Mouse (Mus musculus) retina, postnatal 1 day (tissue): ENCODE data around the gene Krtap19-4.

ENCODE experiments used
- DNase-seq: peaks from one replicate; pipeline ENCODE4 v3.0.0-alpha.2; 2012

Gene Krtap19-4

DNA sequence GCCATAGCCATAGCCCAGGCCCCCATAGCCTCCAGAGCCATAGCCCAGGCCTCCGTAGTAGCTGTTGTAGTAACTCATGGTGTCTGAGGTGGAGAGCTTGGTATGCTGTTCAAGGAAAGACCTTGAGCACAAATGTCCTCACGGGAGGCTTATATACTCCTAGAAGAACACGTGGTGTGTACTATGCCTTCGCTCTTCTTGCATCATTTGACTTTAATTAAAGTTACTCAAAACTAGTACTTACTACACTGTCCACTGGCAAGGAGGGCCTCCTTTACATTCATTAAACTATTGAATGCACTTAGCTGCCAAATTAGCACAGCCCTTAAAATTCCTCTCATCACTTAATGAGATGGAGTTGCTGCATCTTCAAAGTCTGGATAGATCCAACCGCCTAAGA is at the start of gene Krtap19-4:
Krtap19-4 (minus strand) TSS at position 101 of the 400 bp plus-strand sequence.
- DNase-seq: no peak

GRCm38 (mm10) chr16:88932165-88932564 is 47.3 kb upstream of the Krtap19-4 start, which contains the start of gene Krtap19-9b:
Krtap19-9b (minus strand) TSS chr16:88932265.
- no peak for DNase-seq

DNA sequence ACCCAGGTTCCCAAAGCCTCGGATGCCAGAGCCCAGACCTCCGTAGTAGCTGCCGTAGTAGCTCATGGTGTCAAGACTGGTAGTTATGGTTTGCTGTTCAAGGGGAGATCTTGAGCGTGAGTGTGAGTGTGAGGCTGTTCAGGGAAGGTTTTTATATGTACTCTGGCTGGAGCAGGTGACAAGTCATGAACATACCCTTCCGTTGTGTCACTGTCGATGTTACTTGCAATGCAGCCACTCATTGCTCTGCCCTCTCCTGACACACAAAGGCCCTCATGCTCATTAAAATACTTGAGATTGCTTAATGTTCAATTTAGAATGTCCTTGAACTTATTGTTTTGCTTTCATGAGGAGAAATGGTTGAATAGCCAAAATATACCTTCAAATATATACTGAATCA is 11.5 kb upstream of the Krtap19-4 start, which contains the start of gene Krtap19-5:
Krtap19-5 (minus strand) TSS at position 101 of the 400 bp plus-strand sequence.
- DNase-seq: no peak

- no peak for DNase-seq
Observed at GRCm38 (mm10) chr16:88886870-88887269, 2.0 kb upstream of the Krtap19-4 start.

GRCm38 (mm10) chr16:88877938-88878337 is 7.0 kb downstream of the Krtap19-4 start, which contains the start of gene Krtap19-3:
Krtap19-3 (minus strand) TSS chr16:88878038.
- DNase-seq: no peak

GRCm38 (mm10) chr16:88874169-88874568 is 10.7 kb downstream of the Krtap19-4 start, which contains the start of gene Krtap19-2:
Krtap19-2 (minus strand) TSS chr16:88874269.
- no peak for DNase-seq

DNA sequence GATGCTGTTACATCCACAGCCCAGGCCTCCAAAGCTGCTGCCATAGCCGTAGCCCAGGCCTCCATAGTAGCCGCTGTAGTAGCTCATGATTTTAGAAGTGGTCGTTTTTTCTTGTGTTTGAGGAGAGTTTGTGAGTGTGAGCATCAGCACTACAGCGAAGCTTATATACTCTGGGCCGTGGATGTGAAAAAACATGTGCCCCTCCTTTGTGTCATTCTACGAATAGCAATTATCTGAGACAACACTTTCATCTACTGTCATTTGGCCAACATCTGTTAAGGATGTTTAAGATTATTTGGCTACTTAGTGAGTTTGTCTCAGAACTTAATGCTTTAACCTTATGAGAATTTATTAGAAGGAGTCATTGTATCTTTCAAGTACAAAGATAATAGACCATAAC is 15.6 kb downstream of the Krtap19-4 start, which contains the start of gene Krtap19-1:
Krtap19-1 (minus strand) TSS at position 101 of the 400 bp plus-strand sequence.
- DNase-seq: no peak

GRCm38 (mm10) chr16:88864887-88865407 is 19.9 kb downstream of the Krtap19-4 start:
- DNase-seq: no peak

DNA sequence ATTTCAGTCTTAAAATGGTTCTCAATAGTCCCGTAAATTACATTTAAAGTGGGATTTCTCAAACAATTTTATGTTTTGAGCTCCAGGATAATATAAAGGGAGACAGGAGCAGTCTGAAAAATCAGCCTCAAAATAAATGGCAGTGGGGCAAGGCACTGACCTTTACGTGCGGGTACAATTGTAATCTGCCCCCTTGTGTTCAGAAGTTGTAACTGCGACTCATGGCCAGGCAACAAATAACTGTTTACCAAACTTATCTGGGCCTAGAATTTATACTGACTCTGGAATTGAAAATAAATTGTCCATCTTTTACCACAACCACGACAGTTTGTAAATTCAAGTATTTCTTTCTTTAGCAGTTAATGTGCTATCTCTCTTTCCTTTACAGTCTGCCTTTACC is 33.4 kb downstream of the Krtap19-4 start:
- peak; percentile 47 for DNase-seq

GRCm38 (mm10) chr16:88848558-88848957 is 36.3 kb downstream of the Krtap19-4 start:
- DNase-seq: no peak

- no peak for DNase-seq
Observed at GRCm38 (mm10) chr16:88847363-88847762, 37.5 kb downstream of the Krtap19-4 start.
